Mouse (Mus musculus) central nervous system, embryonic 18 days (tissue): Measurements from ENCODE around the gene 3110040N11Rik. TPM values are rescaled to one million over a fixed set of nuclear protein-coding genes. Genes with fewer than 3 reads are reported as not detected.

ENCODE experiments used
- polyA plus RNA-seq: library from polyadenylated mRNA; depleted of rRNA; stranded (reverse); fragments of >200 nt; gene quantifications from 2 replicates; pipeline ENCODE4 v1.2.3, GENCODE M21; 2012; rRNA removed

3110040N11Rik gene
- polyA plus RNA-seq, result 59.3 and 61.7 TPM in 2 replicates

DNA sequence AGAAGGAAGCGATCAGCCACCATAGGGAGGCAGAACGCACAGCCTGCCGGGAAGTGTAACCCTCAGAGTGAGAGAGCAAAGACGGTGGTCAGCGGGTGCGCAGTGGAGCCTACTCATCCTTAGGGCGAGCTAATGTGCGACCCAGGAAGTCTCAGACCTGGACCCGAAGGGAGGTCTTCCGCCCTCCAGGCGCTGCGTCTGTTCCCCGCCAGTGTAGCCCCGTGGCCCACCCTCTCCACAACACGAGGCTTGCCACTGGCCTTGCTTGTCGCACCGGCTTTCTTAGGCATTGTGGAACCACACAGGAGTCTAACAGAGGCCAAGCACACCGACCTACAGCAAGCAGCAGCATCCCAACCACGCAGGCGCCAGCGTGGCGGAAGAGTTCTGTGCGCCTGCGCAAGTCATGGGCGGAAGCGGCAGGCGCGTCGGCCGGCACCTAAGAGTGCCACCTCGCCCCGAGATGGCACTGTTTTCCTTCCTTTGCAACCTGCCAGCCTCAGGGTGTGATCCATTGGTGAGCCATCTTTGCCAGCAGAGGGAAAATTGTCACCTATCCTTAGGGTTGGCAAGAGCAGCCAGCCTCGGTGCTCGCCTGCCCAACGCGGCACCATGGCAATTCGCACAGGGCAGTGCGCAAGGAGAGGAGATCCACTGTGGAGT, at the start of gene 3110040N11Rik:
Gene 3110040N11Rik (minus strand): TSS at position 384 of the 663 bp plus-strand sequence.

DNA sequence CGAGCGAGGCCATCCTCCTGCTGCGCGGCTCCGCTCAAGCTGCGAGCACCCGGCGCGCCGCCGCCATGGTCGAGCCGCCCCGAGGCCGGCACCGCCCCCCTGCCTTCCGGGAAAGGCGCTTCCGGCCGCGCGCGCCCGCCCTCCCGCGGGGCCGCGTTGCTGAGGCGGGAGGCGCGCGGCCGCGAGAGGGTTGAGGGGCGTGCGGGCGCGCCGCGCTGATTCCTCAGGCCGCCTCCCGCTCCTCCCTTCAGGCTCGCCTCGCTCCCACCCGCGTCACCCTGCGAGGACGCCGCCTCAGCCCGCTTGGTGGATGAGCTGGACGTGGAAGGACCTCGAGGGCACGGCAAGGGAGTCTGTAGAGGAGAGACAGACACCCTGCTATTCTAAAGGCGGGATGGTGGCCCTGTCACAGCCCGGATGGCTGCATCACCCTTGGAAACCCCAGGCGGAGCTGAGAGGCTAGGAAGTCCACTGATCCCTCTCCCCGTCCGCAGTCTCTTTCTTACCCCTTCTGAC, 40.2 kb upstream of the 3110040N11Rik start, which contains the start of gene Btbd1:
Gene Btbd1 (minus strand): TSS at position 53 of the 516 bp plus-strand sequence.

GRCm38 (mm10) chr7:81762180-81763109, 26.8 kb downstream of the 3110040N11Rik start, which contains the start of gene Ramac:
Gene Ramac, plus strand, starts transcription at chr7:81762925.

Other genes starting within 250 kb of the 3110040N11Rik start
- 0.14 and 0.45 TPM in 2 replicates for gene Fsd2, start 222.5 kb downstream of the 3110040N11Rik start, polyA plus RNA-seq
- gene Whamm, start 218.2 kb downstream of the 3110040N11Rik start, polyA plus RNA-seq, result 14.7 and 14.9 TPM in 2 replicates
- gene Homer2, start 82.0 kb downstream of the 3110040N11Rik start, polyA plus RNA-seq, result 19.1 and 20.1 TPM in 2 replicates
- 74.8 and 81.6 TPM in 2 replicates for gene Ramac, start 26.6 kb downstream of the 3110040N11Rik start, polyA plus RNA-seq
- gene Btbd1, start 40.0 kb upstream of the 3110040N11Rik start, polyA plus RNA-seq, result 97.3 and 104 TPM in 2 replicates
- not detected in 2 replicates for gene Gm10160, start 66.3 kb upstream of the 3110040N11Rik start, polyA plus RNA-seq
- 15.6 and 20.8 TPM in 2 replicates for gene Tm6sf1, start 69.5 kb upstream of the 3110040N11Rik start, polyA plus RNA-seq
- 67.0 and 68.7 TPM in 2 replicates for gene Hdgfl3, start 145.0 kb upstream of the 3110040N11Rik start, polyA plus RNA-seq
- 0.22 and 0.24 TPM in 2 replicates for gene Bnc1, start 202.8 kb upstream of the 3110040N11Rik start, polyA plus RNA-seq